Mouse (Mus musculus): ENCODE results near the gene Pwwp2a. TPM values are rescaled to one million over a fixed set of nuclear protein-coding genes. Genes with fewer than 3 reads are reported as not detected.

Gene Pwwp2a
- total and polyA plus RNA-seq, 3 experiments = 20.6 to 32.0 TPM; not detected in 1

GRCm38 (mm10) chr11:43638486-43638885 lies 43.3 kb upstream of the Pwwp2a start:
- no peaks in the 10 kb centered on the region for H3K4me1 ChIP-seq (ENCODE audit: control insufficient read depth in 1 of 2, insufficient read depth in 2 of 2, low read length in 2 of 2)
- no peak for TF ChIP-seq ZKSCAN1 (IDR thresholded peaks at IDR 0.05; ENCODE audit: low read depth, low read length)
- TF ChIP-seq ETS1 (IDR thresholded peaks at IDR 0.05; ENCODE audit: low read depth, low read length) = no peak
- TF ChIP-seq MAX (IDR thresholded peaks at IDR 0.05; ENCODE audit: low read length) = no peak
- TF ChIP-seq SIN3A (IDR thresholded peaks at IDR 0.05; ENCODE audit: low read length) = no peak
- no peak for TF ChIP-seq TCF12 (IDR thresholded peaks at IDR 0.05; ENCODE audit: low read depth, low read length)

DNA sequence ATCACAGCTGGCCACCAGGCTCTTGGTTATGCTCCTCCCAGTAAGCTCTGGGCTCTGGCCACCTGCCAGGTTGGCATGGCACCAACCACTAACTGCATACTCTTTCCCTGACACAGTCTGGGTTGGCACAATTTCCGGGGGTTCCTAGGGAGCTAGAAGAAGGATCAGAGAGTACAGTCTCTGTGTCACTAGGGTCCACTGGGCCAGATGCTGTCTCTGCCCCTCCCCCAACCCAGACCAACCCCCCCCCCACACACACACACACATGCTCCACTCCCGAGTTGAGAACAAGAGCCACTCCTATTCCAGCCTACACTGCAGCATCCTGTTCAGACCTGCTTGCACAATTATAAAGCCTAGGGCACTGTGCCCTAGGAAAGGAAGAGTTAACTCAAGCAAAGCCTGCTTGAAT lies 38.6 kb upstream of the Pwwp2a start:
- DNase-seq (ENCODE audit: low read depth, low spot score) = no peak

More at GRCm38 (mm10) chr11:43638486-43638885, 43.3 kb upstream of the Pwwp2a start:
- Histone ChIP-seq H3K9ac (ENCODE audit: control insufficient read depth, low read depth, low read length, poor library complexity, severe bottlenecking) (no peak overlapping the region), H3K9me3 (replicated peaks; ENCODE audit: insufficient read depth, low read length) (no peaks in the 10 kb centered on the region), H3K79me2 (ENCODE audit: control insufficient read depth, insufficient read depth, low read length, poor library complexity) (no peaks in the 10 kb centered on the region), H3K27ac (ENCODE audit: control insufficient read depth, low read depth, low read length) (no peak overlapping the region), H3K27me3 (ENCODE audit: control insufficient read depth in 1 of 2, insufficient read depth in 2 of 2, low read length in 2 of 2) (peaks cover 0 to 2% of the 10 kb centered on the region in 2 experiments; a peak in 2 of 4 replicates), H3K36me3 (ENCODE audit: control insufficient read depth in 1 of 2, insufficient read depth in 2 of 2, low read length in 2 of 2) (no peaks in the 10 kb centered on the region), H3K4me3 (ENCODE audit: control insufficient read depth in 1 of 2, insufficient read depth in 1 of 2, low read depth in 2 of 2, low read length in 2 of 2) (no peak overlapping the region)
- no peak for DNase-seq (ENCODE audit: low read depth, low spot score)

GRCm38 (mm10) chr11:43645286-43645685 lies 36.5 kb upstream of the Pwwp2a start:
- no peak overlapping the region for H3K27ac ChIP-seq (ENCODE audit: control insufficient read depth, low read depth, low read length)
- H3K79me2 ChIP-seq (ENCODE audit: control insufficient read depth, insufficient read depth, low read length, poor library complexity) = no peaks in the 10 kb centered on the region
- H3K27me3 ChIP-seq (ENCODE audit: control insufficient read depth in 1 of 2, insufficient read depth in 2 of 2, low read length in 2 of 2) = no peaks in the 10 kb centered on the region
- TF ChIP-seq MAFK (IDR thresholded peaks at IDR 0.05; ENCODE audit: borderline replicate concordance, low read depth, low read length) (no peak), HCFC1 (IDR thresholded peaks at IDR 0.05; ENCODE audit: low read depth, low read length) (no peak), GABPA (IDR thresholded peaks at IDR 0.05; ENCODE audit: low read depth, low read length) (no peak), ELF1 (IDR thresholded peaks at IDR 0.05; ENCODE audit: low read depth, low read length) (no peak), MAZ (IDR thresholded peaks at IDR 0.05; ENCODE audit: low read depth, low read length) (no peak), TAL1 (IDR thresholded peaks at IDR 0.05; ENCODE audit: low read length) (no peak), TBP (IDR thresholded peaks at IDR 0.05; ENCODE audit: low read depth, low read length) (no peak), MYC (IDR thresholded peaks at IDR 0.05; ENCODE audit: low read depth, low read length) (no peak), ZC3H11A (IDR thresholded peaks at IDR 0.05; ENCODE audit: low read depth, low read length) (no peak), CTCF (IDR thresholded peaks at IDR 0.05 in 2 of 3, conservative IDR thresholded peaks at IDR 0.05 in 1 of 3; ENCODE audit: control insufficient read depth in 1 of 3, insufficient read depth in 1 of 3, low read depth in 2 of 3, low read length in 3 of 3, poor library complexity in 1 of 3, severe bottlenecking in 1 of 3) (peak; percentile 33 to 56 (median 46); a peak in 5 of 6 replicates), KAT2A (conservative IDR thresholded peaks at IDR 0.05; ENCODE audit: low read depth, low read length) (no peak), POLR2A (IDR thresholded peaks at IDR 0.05; ENCODE audit: control insufficient read depth in 1 of 2, insufficient read depth in 1 of 2, low read depth in 1 of 2, low read length in 2 of 2, poor library complexity in 1 of 2) (no peak), RAD21 (IDR thresholded peaks at IDR 0.05; ENCODE audit: low read depth, low read length) (peak; percentile 18), SIN3A (IDR thresholded peaks at IDR 0.05; ENCODE audit: low read length) (no peak)
- no peaks in the 10 kb centered on the region for H3K36me3 ChIP-seq (ENCODE audit: control insufficient read depth in 1 of 2, insufficient read depth in 2 of 2, low read length in 2 of 2)
- DNase-seq (ENCODE audit: low read depth, low spot score) = peak; percentile 40
- H3K9ac ChIP-seq (ENCODE audit: control insufficient read depth, low read depth, low read length, poor library complexity, severe bottlenecking) = no peak overlapping the region
- H3K9me3 ChIP-seq (replicated peaks; ENCODE audit: insufficient read depth, low read length) = no peaks in the 10 kb centered on the region
- no peaks in the 10 kb centered on the region for H3K4me1 ChIP-seq (ENCODE audit: control insufficient read depth in 1 of 2, insufficient read depth in 2 of 2, low read length in 2 of 2)
- no peak overlapping the region for H3K4me3 ChIP-seq (ENCODE audit: control insufficient read depth in 1 of 2, insufficient read depth in 1 of 2, low read depth in 2 of 2, low read length in 2 of 2)

More for the DNA sequence above, 38.6 kb upstream of the Pwwp2a start:
- Histone ChIP-seq H3K4me3 (ENCODE audit: control insufficient read depth in 1 of 2, insufficient read depth in 1 of 2, low read depth in 2 of 2, low read length in 2 of 2) (no peak overlapping the region), H3K27ac (ENCODE audit: control insufficient read depth, low read depth, low read length) (no peak overlapping the region), H3K9me3 (replicated peaks; ENCODE audit: insufficient read depth, low read length) (no peaks in the 10 kb centered on the region), H3K36me3 (ENCODE audit: control insufficient read depth in 1 of 2, insufficient read depth in 2 of 2, low read length in 2 of 2) (no peaks in the 10 kb centered on the region), H3K4me1 (ENCODE audit: control insufficient read depth in 1 of 2, insufficient read depth in 2 of 2, low read length in 2 of 2) (no peaks in the 10 kb centered on the region), H3K9ac (ENCODE audit: control insufficient read depth, low read depth, low read length, poor library complexity, severe bottlenecking) (no peak overlapping the region), H3K27me3 (ENCODE audit: control insufficient read depth in 1 of 2, insufficient read depth in 2 of 2, low read length in 2 of 2) (peaks cover 0 to 1% of the 10 kb centered on the region in 2 experiments; a peak in 2 of 4 replicates), H3K79me2 (ENCODE audit: control insufficient read depth, insufficient read depth, low read length, poor library complexity) (no peaks in the 10 kb centered on the region)
- TF ChIP-seq NRF1 (IDR thresholded peaks at IDR 0.05; ENCODE audit: insufficient read depth, low read depth, low read length, poor library complexity, severe bottlenecking) (no peak), BHLHE40 (IDR thresholded peaks at IDR 0.05; ENCODE audit: borderline replicate concordance, low read depth, low read length) (no peak), UBTF (IDR thresholded peaks at IDR 0.05; ENCODE audit: borderline replicate concordance, insufficient read depth, low read depth, low read length) (no peak), GABPA (IDR thresholded peaks at IDR 0.05; ENCODE audit: low read depth, low read length) (no peak), CHD2 (IDR thresholded peaks at IDR 0.05; ENCODE audit: low read length) (no peak), MXI1 (IDR thresholded peaks at IDR 0.05; ENCODE audit: low read depth, low read length) (no peak), SMC3 (IDR thresholded peaks at IDR 0.05; ENCODE audit: low read depth, low read length) (no peak), ZC3H11A (IDR thresholded peaks at IDR 0.05; ENCODE audit: low read depth, low read length) (no peak), KAT2A (conservative IDR thresholded peaks at IDR 0.05; ENCODE audit: low read depth, low read length) (no peak), MYB (IDR thresholded peaks at IDR 0.05; ENCODE audit: low read depth, low read length) (no peak), NELFE (IDR thresholded peaks at IDR 0.05; ENCODE audit: low read depth, low read length) (no peak), POLR2AphosphoS5 (IDR thresholded peaks at IDR 0.05; ENCODE audit: borderline replicate concordance, low read depth, low read length) (no peak), MEF2A (IDR thresholded peaks at IDR 0.05; ENCODE audit: extremely low read depth, insufficient replicate concordance, low read depth, low read length, poor library complexity, severe bottlenecking) (no peak), JUND (IDR thresholded peaks at IDR 0.05; ENCODE audit: low read depth, low read length) (no peak), ETS1 (IDR thresholded peaks at IDR 0.05; ENCODE audit: low read depth, low read length) (no peak), TAL1 (IDR thresholded peaks at IDR 0.05; ENCODE audit: low read length) (no peak), USF2 (IDR thresholded peaks at IDR 0.05; ENCODE audit: borderline replicate concordance in 1 of 2, insufficient read depth in 1 of 2, low read depth in 1 of 2, low read length in 2 of 2) (no peak), ZKSCAN1 (IDR thresholded peaks at IDR 0.05; ENCODE audit: low read depth, low read length) (no peak)
